Mouse (Mus musculus) cerebellum, adult 2 months (tissue): Measurements from ENCODE around the gene Acer1.

Experiments
- CTCF ChIP-seq: fragments of 200-500 bp; IDR thresholded peaks from 2 replicates; pipeline ENCODE4 v1.5.1; 2011; ENCODE audit warnings: low read depth, mild to moderate bottlenecking, control low read depth, low read length, moderate library complexity, borderline replicate concordance; ENCODE audit not compliant: insufficient read depth
- POLR2A ChIP-seq: fragments of 200-500 bp; IDR thresholded peaks from 2 replicates; pipeline ENCODE4 v1.6.1; 2011; ENCODE audit warnings: low read length, control low read depth, borderline replicate concordance; ENCODE audit not compliant: insufficient read depth

GRCm38 (mm10) chr17:56907887-56908286 is 74.0 kb downstream of the Acer1 start:
- TF ChIP-seq CTCF (no peak), POLR2A (no peak)
